Mouse (Mus musculus) MEL (cell line): ENCODE results near the gene Rasgrp3. TPM values are rescaled to one million over a fixed set of nuclear protein-coding genes. Genes with fewer than 3 reads are reported as not detected.

ENCODE experiments used
- DNase-seq: peaks from one replicate; pipeline ENCODE4 v3.0.0; 2011; ENCODE audit warnings: low read depth, low spot score
- H3K27ac ChIP-seq: 2 replicates; pipeline ENCODE4 v1.5.1; 2012; ENCODE audit warnings: low read depth, mild to moderate bottlenecking, control low read depth, low read length, moderate library complexity; ENCODE audit not compliant: control insufficient read depth
- H3K27me3 ChIP-seq, 2 experiments: fragments of 150-350 bp in 1 of 2; sonication (generic) in 1 of 2; 2 replicates each; pipeline ENCODE4 v1.6.1; 2012; ENCODE audit warnings: low read length in 2 of 2, mild to moderate bottlenecking in 2 of 2, improper control_type of control experiment in 1 of 2, moderate library complexity in 1 of 2; ENCODE audit not compliant: insufficient read depth in 2 of 2, control insufficient read depth in 1 of 2
- H3K36me3 ChIP-seq, 2 experiments: 2 replicates each; pipeline ENCODE4 v1.6.1; 2012 to 2014; ENCODE audit warnings: low read length in 2 of 2, improper control_type of control experiment in 1 of 2, inconsistent platforms in 1 of 2, mild to moderate bottlenecking in 1 of 2; ENCODE audit not compliant: insufficient read depth in 2 of 2, control insufficient read depth in 1 of 2
- H3K4me1 ChIP-seq, 2 experiments: fragments of 150-350 bp in 1 of 2; sonication (generic) in 1 of 2; 2 replicates each; pipeline ENCODE4 v1.6.1; 2012; ENCODE audit warnings: low read length in 2 of 2, improper control_type of control experiment in 1 of 2, mild to moderate bottlenecking in 1 of 2; ENCODE audit not compliant: insufficient read depth in 2 of 2, control insufficient read depth in 1 of 2
- H3K4me3 ChIP-seq, 2 experiments: fragments of 150-350 bp in 1 of 2; sonication (generic) in 1 of 2; 2 replicates each; pipeline ENCODE4 v1.5.1; 2012; ENCODE audit warnings: low read depth in 2 of 2, low read length in 2 of 2, mild to moderate bottlenecking in 2 of 2, moderate library complexity in 2 of 2, control low read depth in 1 of 2, improper control_type of control experiment in 1 of 2; ENCODE audit not compliant: control insufficient read depth in 1 of 2, insufficient read depth in 1 of 2
- H3K79me2 ChIP-seq: 2 replicates; pipeline ENCODE4 v1.6.1; 2012; ENCODE audit warnings: mild to moderate bottlenecking, low read length, moderate library complexity; ENCODE audit not compliant: control insufficient read depth, poor library complexity, insufficient read depth
- H3K9ac ChIP-seq: 2 replicates; pipeline ENCODE4 v1.6.1; 2012; ENCODE audit warnings: low read depth, mild to moderate bottlenecking, control low read depth, low read length, moderate library complexity; ENCODE audit not compliant: control insufficient read depth, poor library complexity, severe bottlenecking
- H3K9me3 ChIP-seq: fragments of 150-350 bp; sonication (generic); replicated peaks from 2 replicates; pipeline ENCODE4 v1.6.1; 2012; ENCODE audit warnings: mild to moderate bottlenecking, low read length, improper control_type of control experiment, moderate library complexity; ENCODE audit not compliant: insufficient read depth
- BHLHE40 ChIP-seq: IDR thresholded peaks from 2 replicates; pipeline ENCODE4 v1.6.1; 2012; ENCODE audit warnings: low read depth, mild to moderate bottlenecking, inconsistent platforms, low read length, improper control_type of control experiment, borderline replicate concordance
- CHD1 ChIP-seq: IDR thresholded peaks from 2 replicates; pipeline ENCODE4 v1.6.1; 2012; ENCODE audit warnings: low read depth, mild to moderate bottlenecking, inconsistent platforms, low read length, improper control_type of control experiment
- ELF1 ChIP-seq: IDR thresholded peaks from 2 replicates; pipeline ENCODE4 v1.6.1; 2014; ENCODE audit warnings: low read depth, mild to moderate bottlenecking, inconsistent platforms, low read length, improper control_type of control experiment, moderate library complexity
- HCFC1 ChIP-seq: IDR thresholded peaks from 2 replicates; pipeline ENCODE4 v1.6.1; 2012; ENCODE audit warnings: low read depth, mild to moderate bottlenecking, inconsistent platforms, low read length, improper control_type of control experiment, moderate library complexity
- MAFK ChIP-seq: IDR thresholded peaks from 2 replicates; pipeline ENCODE4 v1.6.1; 2011; ENCODE audit warnings: low read depth, mild to moderate bottlenecking, low read length, improper control_type of control experiment, borderline replicate concordance
- MAX ChIP-seq: IDR thresholded peaks from 2 replicates; pipeline ENCODE4 v1.6.1; 2011; ENCODE audit warnings: low read length, improper control_type of control experiment
- MYC ChIP-seq: IDR thresholded peaks from 2 replicates; pipeline ENCODE4 v1.6.1; 2011; ENCODE audit warnings: low read depth, mild to moderate bottlenecking, low read length, improper control_type of control experiment, moderate library complexity
- NELFE ChIP-seq: IDR thresholded peaks from 2 replicates; pipeline ENCODE4 v1.6.1; 2011; ENCODE audit warnings: low read depth, low read length, improper control_type of control experiment
- POLR2A ChIP-seq, 2 experiments: IDR thresholded peaks; 2 replicates each; pipeline ENCODE4 v1.6.1; 2011 to 2012; ENCODE audit warnings: low read length in 2 of 2, mild to moderate bottlenecking in 2 of 2, control low read depth in 1 of 2, improper control_type of control experiment in 1 of 2, low read depth in 1 of 2, moderate library complexity in 1 of 2; ENCODE audit not compliant: control insufficient read depth in 1 of 2, insufficient read depth in 1 of 2, poor library complexity in 1 of 2
- POLR2AphosphoS5 ChIP-seq: IDR thresholded peaks from 2 replicates; pipeline ENCODE4 v1.6.1; 2012; ENCODE audit warnings: low read depth, borderline replicate concordance, mild to moderate bottlenecking, inconsistent platforms, low read length, moderate library complexity, mixed read lengths
- RAD21 ChIP-seq: IDR thresholded peaks from 2 replicates; pipeline ENCODE4 v1.6.1; 2011; ENCODE audit warnings: mild to moderate bottlenecking, low read depth, low read length, improper control_type of control experiment
- SMC3 ChIP-seq: IDR thresholded peaks from 2 replicates; pipeline ENCODE4 v1.6.1; 2011; ENCODE audit warnings: low read depth, low read length, improper control_type of control experiment
- TAL1 ChIP-seq: IDR thresholded peaks from 2 replicates; pipeline ENCODE4 v1.6.1; 2012; ENCODE audit warnings: mild to moderate bottlenecking, inconsistent platforms, low read length, moderate library complexity, mixed read lengths
- UBTF ChIP-seq: IDR thresholded peaks from 2 replicates; pipeline ENCODE4 v1.6.1; 2012; ENCODE audit warnings: low read depth, mild to moderate bottlenecking, inconsistent platforms, low read length, improper control_type of control experiment, moderate library complexity, borderline replicate concordance; ENCODE audit not compliant: insufficient read depth
- USF2 ChIP-seq, 2 experiments: IDR thresholded peaks; 2 replicates each; pipeline ENCODE4 v1.6.1; 2011 to 2012; ENCODE audit warnings: improper control_type of control experiment in 2 of 2, low read length in 2 of 2, borderline replicate concordance in 1 of 2, inconsistent platforms in 1 of 2, low read depth in 1 of 2, mild to moderate bottlenecking in 1 of 2; ENCODE audit not compliant: insufficient read depth in 1 of 2
- ZKSCAN1 ChIP-seq: IDR thresholded peaks from 2 replicates; pipeline ENCODE4 v1.6.1; 2012; ENCODE audit warnings: low read depth, mild to moderate bottlenecking, inconsistent platforms, low read length, improper control_type of control experiment, moderate library complexity
- ZMIZ1 ChIP-seq: IDR thresholded peaks from 2 replicates; pipeline ENCODE4 v1.6.1; 2012; ENCODE audit warnings: low read depth, mild to moderate bottlenecking, inconsistent platforms, low read length, improper control_type of control experiment, moderate library complexity
- polyA plus RNA-seq, 2 experiments: library from polyadenylated mRNA; stranded (reverse) in 1 of 2; unstranded in 1 of 2; fragments of >175 nt in 1 of 2; fragments of >200 nt in 1 of 2; gene quantifications; 2 replicates each; pipeline versions ENCODE4 v1.2.1 to v1.2.4; 2012; ENCODE audit warnings: low replicate concordance in 2 of 2, low read depth in 1 of 2; ENCODE audit not compliant: insufficient read length in 2 of 2, insufficient read depth in 1 of 2, missing spikeins in 1 of 2
- total RNA-seq: library from RNA; depleted of rRNA; stranded (reverse); fragments of 300-350 nt; gene quantifications from 2 replicates; pipeline ENCODE4 v1.2.3, GENCODE M21; 2012

The Rasgrp3 gene
- total and polyA plus RNA-seq, 3 experiments, result not detected

GRCm38 (mm10) chr17:75465635-75465997 lies 29.9 kb downstream of the Rasgrp3 start:
- DNase-seq, result no peak

GRCm38 (mm10) chr17:75466948-75467347 lies 31.3 kb downstream of the Rasgrp3 start:
- H3K4me1 ChIP-seq, result no peaks in the 10 kb centered on the region
- no peak overlapping the region for H3K9ac ChIP-seq
- no peak for DNase-seq
- H3K79me2 ChIP-seq, result no peaks in the 10 kb centered on the region
- H3K4me3 ChIP-seq, result no peak overlapping the region
- TF ChIP-seq RAD21 (no peak), ZMIZ1 (no peak), NELFE (no peak), USF2 (IDR thresholded peaks at IDR 0.05; ENCODE audit: borderline replicate concordance in 1 of 2, insufficient read depth in 1 of 2, low read depth in 1 of 2, low read length in 2 of 2) (no peak)
- no peak overlapping the region for H3K27ac ChIP-seq
- H3K27me3 ChIP-seq, result no peaks in the 10 kb centered on the region
- no peaks in the 10 kb centered on the region for H3K9me3 ChIP-seq
- no peaks in the 10 kb centered on the region for H3K36me3 ChIP-seq

More at GRCm38 (mm10) chr17:75465635-75465997, 29.9 kb downstream of the Rasgrp3 start:
- no peak overlapping the region for H3K9ac ChIP-seq
- no peaks in the 10 kb centered on the region for H3K27me3 ChIP-seq
- no peak overlapping the region for H3K27ac ChIP-seq
- H3K9me3 ChIP-seq, result no peaks in the 10 kb centered on the region
- no peaks in the 10 kb centered on the region for H3K36me3 ChIP-seq
- H3K4me1 ChIP-seq, result no peaks in the 10 kb centered on the region
- no peak for TF ChIP-seq TAL1
- no peak for TF ChIP-seq ELF1
- TF ChIP-seq MAX, result no peak
- TF ChIP-seq HCFC1, result no peak
- TF ChIP-seq NELFE, result no peak
- TF ChIP-seq POLR2AphosphoS5, result no peak
- TF ChIP-seq MAFK, result no peak
- TF ChIP-seq RAD21, result no peak
- no peak for TF ChIP-seq POLR2A (IDR thresholded peaks at IDR 0.05; ENCODE audit: control insufficient read depth in 1 of 2, insufficient read depth in 1 of 2, low read depth in 1 of 2, low read length in 2 of 2, poor library complexity in 1 of 2)
- no peak for TF ChIP-seq ZKSCAN1
- no peak for TF ChIP-seq SMC3
- no peak for TF ChIP-seq CHD1
- TF ChIP-seq UBTF, result no peak
- TF ChIP-seq BHLHE40, result no peak
- no peak for TF ChIP-seq MYC
- H3K79me2 ChIP-seq, result no peaks in the 10 kb centered on the region
- no peak overlapping the region for H3K4me3 ChIP-seq
